19 mouse cellular contexts compared by ENCODE assay signal in genomic region chr4:120199184-120199885, GRCm38 (mm10). TPM values are rescaled to one million over a fixed set of nuclear protein-coding genes. Genes with fewer than 3 reads are reported as not detected.
DNase-seq lines count a peak whose midpoint lies in the region; ATAC-seq lines count a peak whose summit lies in the region.
"Had no signal": no experiment of that assay in that cellular context is flagged by ENCODE, and none has a peak within 500 bp of the region (broad histone marks: within the 10 kb centered on the region; RNA-seq: fewer than 3 reads in every experiment).

No protein-coding gene starts in this region.

- WGBS in embryonic facial prominence, embryonic 15.5 days, result 41% methylated on average over 9 of the region's 9 CpGs
- WGBS in embryonic facial prominence, embryonic 10.5 days, result 47% methylated on average over 9 of the region's 9 CpGs
- 42% methylated on average over 9 of the region's 9 CpGs for WGBS in limb, embryonic 10.5 days

- no peaks in the 10 kb centered on the region for H3K27me3 ChIP-seq in embryonic facial prominence, embryonic 15.5 days
- no peaks in the 10 kb centered on the region for H3K27me3 ChIP-seq in embryonic facial prominence, embryonic 10.5 days (replicated peaks; ENCODE audit: low read depth, poor library complexity, severe bottlenecking)
- no peaks in the 10 kb centered on the region for H3K27me3 ChIP-seq in limb, embryonic 10.5 days (ENCODE audit: low read depth, poor library complexity, severe bottlenecking)
- H3K27me3 ChIP-seq: embryonic facial prominence, embryonic 13.5 days; limb, embryonic 15.5 days; Patski had no signal

- DNase-seq in embryonic facial prominence, embryonic 10.5 days (ENCODE audit: low spot score), result no peak
- peak; percentile 39 for DNase-seq in Muller cell, postnatal 12 days (ENCODE audit: inconsistent ontology term)
- no peak for DNase-seq in limb, embryonic 10.5 days (ENCODE audit: low spot score)
- DNase-seq in cerebellum, adult 9-11 months, result no peak
- DNase-seq in thymus, postnatal 10 days (ENCODE audit: low spot score in 2 of 2), result no peak
- no peak for DNase-seq in kidney, postnatal 4 days
- DNase-seq: adrenal gland, adult 2 months; cerebellum, postnatal 25 days; heart, adult 2 months; kidney, adult 18-20 months had no signal

- no peak overlapping the region for H3K9ac ChIP-seq in embryonic facial prominence, embryonic 15.5 days
- H3K9ac ChIP-seq: embryonic facial prominence, embryonic 13.5 days; limb, embryonic 15.5 days had no signal

- no peaks in the 10 kb centered on the region for H3K36me3 ChIP-seq in embryonic facial prominence, embryonic 15.5 days
- H3K36me3 ChIP-seq in embryonic facial prominence, embryonic 10.5 days (replicated peaks), result no peaks in the 10 kb centered on the region
- H3K36me3 ChIP-seq in limb, embryonic 10.5 days, result no peaks in the 10 kb centered on the region
- H3K36me3 ChIP-seq: embryonic facial prominence, embryonic 13.5 days; hindbrain, embryonic 10.5 days; limb, embryonic 15.5 days had no signal

- H3K27ac ChIP-seq in embryonic facial prominence, embryonic 15.5 days (replicated peaks), result peak overlapping the region; percentile 48; the same call in 1 of the 2 replicates
- H3K27ac ChIP-seq in embryonic facial prominence, embryonic 10.5 days (replicated peaks), result no peak overlapping the region
- H3K27ac ChIP-seq in limb, embryonic 10.5 days, result peak overlapping the region; percentile 53; the same call in 1 of the 2 replicates
- H3K27ac ChIP-seq: embryonic facial prominence, embryonic 13.5 days; heart, adult 2 months; hindbrain, embryonic 10.5 days; limb, embryonic 15.5 days had no signal

- H3K4me3 ChIP-seq in embryonic facial prominence, embryonic 15.5 days (replicated peaks), result no peak overlapping the region
- H3K4me3 ChIP-seq in embryonic facial prominence, embryonic 10.5 days, result no peak overlapping the region
- no peak overlapping the region for H3K4me3 ChIP-seq in limb, embryonic 10.5 days
- H3K4me3 ChIP-seq: embryonic facial prominence, embryonic 13.5 days; heart, adult 2 months; hindbrain, embryonic 10.5 days; limb, embryonic 15.5 days had no signal

- H3K4me2 ChIP-seq in embryonic facial prominence, embryonic 15.5 days (replicated peaks), result no peak overlapping the region
- H3K4me2 ChIP-seq: embryonic facial prominence, embryonic 13.5 days; limb, embryonic 15.5 days had no signal

- peak; percentile 25; the same call in 1 of the 2 replicates for ATAC-seq in embryonic facial prominence, embryonic 15.5 days (ENCODE audit: insufficient number of reproducible peaks, low FRiP score, low TSS enrichment, low read depth)
- ATAC-seq in megakaryocyte progenitor cell, adult 5-6 weeks (replicated peaks; ENCODE audit: poor library complexity), result peak; percentile 31; the same call in 1 of the 2 replicates
- ATAC-seq: Patski had no signal

- H3K9me3 ChIP-seq in embryonic facial prominence, embryonic 15.5 days (replicated peaks), result no peaks in the 10 kb centered on the region
- no peaks in the 10 kb centered on the region for H3K9me3 ChIP-seq in embryonic facial prominence, embryonic 10.5 days
- no peaks in the 10 kb centered on the region for H3K9me3 ChIP-seq in limb, embryonic 10.5 days (replicated peaks)
- H3K9me3 ChIP-seq: embryonic facial prominence, embryonic 13.5 days; hindbrain, embryonic 10.5 days; limb, embryonic 15.5 days had no signal

- peaks cover 33% of the 10 kb centered on the region for H3K4me1 ChIP-seq in embryonic facial prominence, embryonic 15.5 days
- H3K4me1 ChIP-seq in embryonic facial prominence, embryonic 10.5 days, result peaks cover 43% of the 10 kb centered on the region
- peaks cover 40% of the 10 kb centered on the region for H3K4me1 ChIP-seq in limb, embryonic 10.5 days

RNA-seq across cellular contexts. Expression of gene Edn2, which starts 38.3 kb away (rescaled TPM):
- 10.1 and 10.6 TPM in 2 replicates for polyA plus RNA-seq in embryonic facial prominence, embryonic 15.5 days (2015; fragmentation: Nextera tagmentation; extraction: Ambion mirVana)
- polyA plus RNA-seq in embryonic facial prominence, embryonic 10.5 days (2016; fragmentation: Nextera tagmentation; extraction: Ambion mirVana), result not detected in 2 replicates
- polyA plus RNA-seq in limb, embryonic 10.5 days (2016; fragmentation: Nextera tagmentation; extraction: Ambion mirVana), result not detected in 2 replicates
- not detected in 2 replicates for total RNA-seq in megakaryocyte progenitor cell, adult 5-6 weeks (2015)
- 0.24 TPM in 1 of 2 replicates, not detected in the other for total RNA-seq in megakaryocyte progenitor cell, adult 5-6 weeks (2017)
- total RNA-seq: adrenal gland, adult 2 months; heart, adult 2 months; left cerebral cortex, adult 18-20 months; monocyte, adult 5-6 weeks had no signal
- polyA plus RNA-seq: adrenal gland, adult 2 months; forebrain, embryonic 11.5 days; Patski had no signal

Comparison
In these comparisons a context has a peak if more than half of its experiments do, and no peak if none do; other contexts are left out.
1. RNA of gene Edn2, which starts 38.3 kb away (polyA plus RNA-seq): 10.1 to 10.6 TPM in embryonic facial prominence, embryonic 15.5 days; not detected in embryonic facial prominence, embryonic 10.5 days and not detected in limb, embryonic 10.5 days; every median in the first group is over 10 times any median in the second.